Mouse (Mus musculus): Measurements from ENCODE around the gene Smim23.

The Smim23 gene

DNA sequence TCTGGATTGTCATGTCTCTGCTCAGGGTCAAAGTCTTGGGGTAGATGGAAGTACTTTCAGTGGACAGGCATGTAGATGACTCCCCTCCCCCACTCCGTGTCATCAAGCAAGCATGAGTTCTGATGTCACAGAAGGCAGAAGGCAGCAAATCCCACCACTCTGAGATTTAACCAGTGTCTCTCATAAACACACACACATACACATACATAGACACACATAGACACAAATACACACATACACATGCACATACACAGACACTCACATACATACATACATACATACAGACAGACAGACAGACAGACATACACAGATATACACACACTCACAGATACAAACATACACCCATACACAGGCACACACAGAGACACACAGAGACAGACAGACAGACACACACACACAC lies at the start of gene Smim23:
TSS of gene Smim23 (minus strand) at position 101 of the 400 bp plus-strand sequence.
- DNase-seq = no peak

- no peak for DNase-seq
Observed at GRCm38 (mm10) chr11:32868619-32869383, 44.4 kb upstream of the Smim23 start.

DNA sequence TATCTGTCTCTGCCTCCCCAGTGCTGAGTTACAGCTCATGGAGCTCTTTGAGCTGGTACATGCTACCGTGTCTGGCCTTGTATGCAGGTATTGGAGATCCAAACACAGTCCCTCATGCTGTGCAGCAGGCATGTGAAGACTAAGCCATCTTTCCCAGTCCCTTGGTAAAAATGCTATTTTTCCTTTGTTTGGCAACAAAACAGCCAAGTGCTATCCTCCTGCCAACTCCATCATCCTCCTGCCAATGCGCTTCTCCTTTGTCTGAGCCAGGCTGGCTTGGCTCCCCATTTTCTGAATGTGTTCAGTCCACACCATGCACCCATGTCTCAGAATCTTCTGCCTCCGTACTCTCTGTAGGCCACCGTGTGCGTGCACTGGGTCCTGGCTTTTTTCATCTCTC lies 40.2 kb upstream of the Smim23 start:
- no peak for DNase-seq

- DNase-seq = no peak
Observed at GRCm38 (mm10) chr11:32857418-32857879, 33.0 kb upstream of the Smim23 start.

DNA sequence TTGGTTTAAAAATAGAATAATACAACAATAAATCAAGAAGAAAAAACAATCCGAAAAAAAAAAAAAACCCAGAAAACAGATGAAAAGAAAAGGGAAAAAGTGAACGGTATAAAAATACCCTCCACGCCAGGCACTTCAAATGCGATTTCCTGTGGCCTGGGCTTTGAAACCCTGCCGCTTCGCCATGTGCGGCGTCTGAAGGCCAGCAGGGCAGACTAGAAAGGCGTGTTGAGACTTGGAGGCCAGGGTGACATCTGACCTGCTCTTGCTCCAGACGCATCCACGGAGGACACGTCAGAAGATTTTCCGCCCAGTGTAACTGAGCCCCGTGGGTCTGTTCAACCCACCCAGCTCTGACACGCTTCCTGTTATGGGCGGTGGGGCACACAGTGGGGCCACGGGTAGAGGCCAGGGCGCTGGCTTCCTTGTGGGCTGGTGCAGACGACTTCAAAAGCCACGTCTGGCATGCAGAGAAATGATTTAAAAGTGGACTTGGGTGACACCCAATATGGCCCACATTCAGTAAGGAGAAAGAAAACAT lies 22.3 kb upstream of the Smim23 start:
- no peak for DNase-seq

DNA sequence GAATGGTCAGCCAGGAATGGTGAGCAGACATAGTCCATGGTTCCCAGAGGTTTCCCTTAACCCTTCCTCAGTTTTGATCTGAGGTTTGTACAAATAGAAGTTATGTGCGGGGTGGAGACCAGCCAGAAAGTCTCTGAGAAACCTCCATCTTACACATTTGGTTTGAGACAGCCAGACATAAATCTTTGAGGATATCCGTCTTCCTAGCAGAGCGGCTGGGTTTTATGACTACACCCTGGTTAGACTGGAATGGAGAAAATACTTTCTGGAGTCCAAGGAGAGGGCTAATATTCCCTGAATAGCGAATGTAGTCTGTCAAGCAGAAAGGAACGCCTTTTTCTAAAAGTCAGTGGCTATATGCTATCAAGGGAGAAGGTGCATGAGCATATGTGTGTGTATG lies 16.8 kb upstream of the Smim23 start:
- no peak for DNase-seq

DNA sequence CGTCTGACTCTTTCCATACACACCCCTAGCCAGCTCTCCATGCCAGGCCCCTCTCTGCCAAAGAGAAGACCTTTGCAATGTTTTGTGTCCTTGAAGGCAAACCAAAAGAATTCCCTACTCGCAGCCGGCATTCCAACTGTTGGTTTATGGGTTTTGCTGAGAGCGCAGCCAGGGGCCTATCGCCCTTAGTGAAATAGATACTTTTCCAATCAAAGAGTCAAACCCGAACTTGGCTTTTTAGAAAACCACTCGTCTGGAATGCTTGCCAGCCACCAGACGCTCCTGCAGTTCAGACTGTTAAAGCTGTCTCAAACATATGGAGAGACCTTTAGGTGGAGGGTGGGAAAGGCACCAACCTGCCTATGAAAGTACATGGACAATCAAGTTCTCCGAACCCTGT lies 15.9 kb upstream of the Smim23 start:
- DNase-seq = no peak

DNA sequence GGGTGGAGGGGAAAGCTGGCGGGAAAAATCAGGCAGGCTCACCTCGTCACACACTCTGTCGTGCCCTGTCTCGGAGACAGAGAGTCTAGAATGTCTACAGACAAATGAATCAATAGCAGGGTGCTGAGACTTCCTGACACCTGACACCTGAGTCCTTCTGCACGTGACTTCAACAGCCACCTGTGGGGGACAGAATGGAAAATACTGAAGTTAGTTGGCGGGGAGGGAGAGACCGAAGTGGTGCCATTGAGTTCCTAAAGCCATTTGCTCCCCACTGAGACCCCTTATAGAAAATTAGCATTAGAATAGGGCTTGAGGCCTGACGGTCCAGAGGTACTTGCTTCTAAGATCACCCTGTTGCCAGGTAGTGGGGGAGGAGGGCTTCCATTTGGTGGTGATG lies 10.6 kb upstream of the Smim23 start:
- no peak for DNase-seq

GRCm38 (mm10) chr11:32834367-32834918 lies 10.0 kb upstream of the Smim23 start:
- no peak for DNase-seq

DNA sequence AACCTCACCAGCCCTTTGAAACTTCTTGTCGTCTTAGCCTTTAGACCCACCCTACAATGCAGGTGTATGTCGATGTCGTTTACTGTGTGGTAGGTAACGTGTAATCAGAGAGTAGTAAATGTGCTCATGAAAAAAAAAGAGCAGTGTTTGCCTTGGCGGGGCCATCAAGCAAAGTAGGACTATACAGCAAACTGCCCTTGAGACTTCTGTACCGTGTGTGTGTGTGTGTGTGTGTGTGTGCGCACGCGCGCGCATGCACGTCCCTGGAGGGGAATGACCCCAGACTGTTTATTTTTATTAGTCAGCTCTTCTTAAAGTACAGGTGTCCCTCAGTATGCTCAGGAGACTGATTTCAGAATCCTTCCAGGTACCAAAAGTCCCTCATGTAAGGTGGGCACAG lies 6.8 kb downstream of the Smim23 start:
- no peak for DNase-seq

DNA sequence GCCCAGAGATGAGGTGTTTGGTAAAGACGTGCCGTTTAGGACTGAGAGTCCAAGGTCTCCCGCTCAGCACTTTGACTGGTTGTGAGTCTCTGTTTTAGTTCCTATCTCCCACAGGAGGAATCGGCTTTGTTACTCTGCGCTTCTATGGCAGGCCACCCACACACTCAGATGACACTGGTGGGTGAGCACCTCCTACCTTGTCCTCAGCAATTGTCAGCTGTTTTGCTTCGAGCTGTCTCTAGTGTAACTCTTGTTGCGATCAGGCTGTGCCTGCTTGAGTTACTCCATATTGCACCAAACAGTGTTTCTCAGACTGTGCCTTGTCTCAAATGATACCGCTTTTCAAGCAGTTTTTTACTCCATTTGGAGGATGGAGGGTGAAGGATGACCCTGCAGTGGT lies 10.1 kb downstream of the Smim23 start:
- no peak for DNase-seq

DNA sequence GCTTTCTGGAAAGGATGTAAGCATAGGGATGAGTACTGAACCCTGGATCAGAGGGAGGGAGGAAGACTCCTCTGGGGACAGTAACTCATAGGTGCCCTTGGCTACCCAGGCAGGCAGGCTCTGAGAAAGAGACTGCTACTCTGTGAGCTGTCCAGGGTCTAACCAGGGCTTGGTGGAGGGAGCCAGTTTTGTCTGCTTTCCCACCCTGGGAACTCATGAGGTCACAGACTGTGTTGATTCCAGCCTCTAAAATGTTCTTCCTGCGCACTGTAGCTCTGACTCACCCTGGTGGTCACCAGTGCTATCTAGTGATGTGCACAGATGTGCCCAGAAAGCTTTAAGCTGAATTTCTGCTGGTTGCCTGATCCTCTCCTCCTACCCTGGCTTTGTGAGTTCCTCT lies 15.3 kb downstream of the Smim23 start:
- DNase-seq = no peak

GRCm38 (mm10) chr11:32805958-32806357 lies 18.4 kb downstream of the Smim23 start:
- peak; percentile 23 to 31 for DNase-seq

DNA sequence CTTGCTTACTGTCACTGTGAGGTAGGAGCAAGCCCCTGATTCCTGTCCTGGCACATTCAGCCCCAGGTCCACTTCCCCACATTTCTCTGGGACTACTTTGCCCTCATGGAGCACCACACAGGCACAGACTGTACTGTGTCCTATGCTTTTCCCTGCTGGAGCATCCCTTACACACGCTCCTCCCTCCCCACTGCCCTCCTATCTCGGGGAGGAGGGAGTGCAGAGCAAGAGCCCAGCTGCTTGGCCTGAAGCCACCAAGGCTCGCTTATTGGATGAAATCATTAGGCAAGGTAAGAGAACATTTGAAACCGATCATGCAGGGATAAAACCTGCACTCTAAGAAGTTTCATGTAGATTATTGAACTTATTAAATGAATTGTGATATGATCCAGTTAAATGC lies 20.7 kb downstream of the Smim23 start:
- DNase-seq = no peak

DNA sequence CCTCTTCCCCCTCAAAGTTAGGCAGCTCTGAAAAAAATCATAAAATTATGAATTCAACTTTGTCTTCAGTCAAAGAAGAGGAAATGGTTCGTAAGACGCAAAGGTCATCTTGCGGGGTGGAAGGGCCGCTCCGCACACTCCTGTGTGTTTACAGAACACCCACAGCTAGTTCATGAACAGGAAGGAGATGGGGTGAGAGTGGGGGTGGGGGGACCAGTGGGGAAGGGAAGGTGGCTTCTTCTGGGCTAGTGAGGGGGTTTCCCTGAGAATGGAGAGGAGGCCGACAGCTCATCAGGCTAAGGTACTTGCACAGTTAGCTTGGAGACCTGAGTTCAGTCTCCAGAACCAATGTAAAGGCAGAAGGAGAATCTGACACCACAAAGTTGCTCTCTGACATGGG lies 22.7 kb downstream of the Smim23 start:
- DNase-seq = no peak

DNA sequence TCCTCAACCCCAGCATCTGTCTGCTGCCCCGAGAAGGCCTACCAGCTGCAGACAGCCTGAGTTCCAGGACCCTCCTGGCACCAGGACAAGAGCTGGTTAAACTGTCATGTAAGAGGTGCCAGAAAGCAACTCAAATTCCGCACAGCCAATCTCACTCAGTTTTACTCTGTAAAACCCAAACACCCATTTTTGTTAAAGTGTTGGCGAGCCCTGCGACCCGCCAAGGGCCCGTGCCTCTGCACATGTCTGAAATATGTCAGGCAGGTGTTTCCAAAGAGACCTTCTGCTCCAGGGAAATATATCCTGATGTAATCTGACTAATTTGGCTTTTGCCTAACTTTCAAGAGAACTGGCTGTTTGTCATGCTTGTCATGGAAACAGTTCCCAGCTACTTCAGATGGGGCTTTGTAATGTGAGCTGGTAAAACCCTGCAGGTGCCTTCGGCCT lies 23.5 kb downstream of the Smim23 start:
- no peak for DNase-seq

DNA sequence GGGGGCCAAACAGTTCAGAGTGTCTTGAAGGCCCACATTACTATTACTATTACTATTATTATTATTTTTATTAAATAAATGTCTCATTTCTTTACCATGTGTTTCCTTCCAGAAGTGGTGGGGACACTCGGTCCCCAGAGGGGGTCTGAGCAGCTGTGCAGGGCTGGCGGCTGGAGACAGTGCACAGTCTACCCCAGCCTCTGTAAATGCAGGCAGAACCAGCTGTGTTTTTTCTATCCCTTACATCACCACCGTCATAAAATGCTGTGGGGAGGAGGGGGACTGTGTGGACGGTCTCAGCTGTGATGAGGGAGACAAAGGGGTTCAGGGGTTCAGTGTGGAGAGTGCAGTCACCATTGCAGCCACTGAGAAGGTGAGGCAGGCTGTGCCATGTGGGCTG lies 26.0 kb downstream of the Smim23 start:
- no peak for DNase-seq

DNA sequence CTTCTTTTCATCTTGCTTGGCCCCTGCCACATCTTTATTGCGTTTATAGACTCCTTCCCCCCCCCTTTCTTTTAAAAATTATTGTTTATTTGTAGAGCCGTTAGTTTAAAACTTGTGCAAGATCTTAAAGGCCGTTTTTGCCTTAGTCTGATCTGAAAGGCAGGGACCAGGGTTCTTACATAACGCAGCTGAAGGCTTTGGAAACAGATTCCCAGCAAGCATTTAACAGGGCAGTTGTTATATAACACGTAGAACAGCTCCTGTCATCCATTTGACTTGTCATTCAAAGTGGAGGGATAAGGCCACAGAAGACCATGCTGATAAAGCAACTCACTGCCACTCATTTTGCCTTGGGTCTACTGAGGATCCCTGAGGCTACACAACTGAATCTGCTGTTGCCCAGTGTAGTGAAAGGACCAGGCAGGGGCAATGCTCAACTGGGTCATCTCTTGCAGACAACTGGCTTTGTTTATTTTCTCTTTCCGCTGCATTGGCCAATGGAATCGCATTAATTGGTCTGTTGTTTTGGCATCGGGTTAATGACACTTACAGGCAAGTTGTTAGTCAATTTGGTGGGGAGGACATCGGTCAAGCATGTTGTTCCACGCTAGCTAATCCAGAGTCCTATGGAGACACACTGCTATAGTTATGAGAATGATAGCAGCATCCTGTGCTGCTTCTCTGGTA lies 29.5 kb downstream of the Smim23 start:
- no peak for DNase-seq

- no peak for DNase-seq
Observed at GRCm38 (mm10) chr11:32786201-32786600, 38.2 kb downstream of the Smim23 start.

DNA sequence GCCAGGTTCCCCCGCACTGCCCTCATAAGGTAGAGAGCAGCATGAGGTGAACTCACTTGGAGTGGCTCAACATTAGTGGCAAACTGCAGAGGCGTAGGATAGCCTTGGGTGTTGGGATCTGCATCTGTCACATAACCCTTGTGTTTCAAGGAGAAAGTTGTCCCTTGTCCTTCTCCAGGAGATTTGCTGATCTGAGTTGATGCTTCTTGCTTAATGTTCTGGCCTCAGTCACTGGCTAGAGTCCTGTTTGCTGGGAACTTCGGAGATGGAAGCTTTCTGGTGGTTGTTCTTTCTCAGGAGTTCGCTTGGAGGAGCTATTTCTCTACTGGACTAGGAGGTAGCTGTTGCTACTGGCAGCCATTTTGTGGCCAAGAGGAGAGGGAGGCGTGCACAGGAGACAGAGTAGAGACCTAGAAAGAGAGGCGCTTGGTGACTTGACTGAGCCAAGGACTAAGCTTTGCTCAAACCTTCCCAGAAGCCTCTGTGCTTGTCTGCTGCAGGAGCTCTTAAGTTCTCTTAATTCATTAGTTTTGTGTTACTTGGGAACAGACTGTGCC lies 38.7 kb downstream of the Smim23 start:
- DNase-seq = no peak

GRCm38 (mm10) chr11:32782724-32783123 lies 41.7 kb downstream of the Smim23 start:
- DNase-seq = no peak

GRCm38 (mm10) chr11:32781633-32782404 lies 42.6 kb downstream of the Smim23 start:
- DNase-seq = no peak

Data from thymus, postnatal 36 days (tissue).